Mouse (Mus musculus): ENCODE measurements at regions not wholly inside any gene's neighbourhood (a gene's known extent, or its start where the extent isn't known, plus 50 kb on each side); places are given as distances from the start of the nearest gene placed in this dataset.
"Not testable (repeated sequence)": the region's sequence is repeated elsewhere in the genome, so short reads cannot be mapped to it uniquely, and the experiment has no call there.

- no peak for DNase-seq (ENCODE audit: low read depth in 1 of 2, low spot score in 2 of 2)
Measured at GRCm38 (mm10) chr6:117670792-117671525, 170.0 kb upstream of the Zfp637 start.

DNA sequence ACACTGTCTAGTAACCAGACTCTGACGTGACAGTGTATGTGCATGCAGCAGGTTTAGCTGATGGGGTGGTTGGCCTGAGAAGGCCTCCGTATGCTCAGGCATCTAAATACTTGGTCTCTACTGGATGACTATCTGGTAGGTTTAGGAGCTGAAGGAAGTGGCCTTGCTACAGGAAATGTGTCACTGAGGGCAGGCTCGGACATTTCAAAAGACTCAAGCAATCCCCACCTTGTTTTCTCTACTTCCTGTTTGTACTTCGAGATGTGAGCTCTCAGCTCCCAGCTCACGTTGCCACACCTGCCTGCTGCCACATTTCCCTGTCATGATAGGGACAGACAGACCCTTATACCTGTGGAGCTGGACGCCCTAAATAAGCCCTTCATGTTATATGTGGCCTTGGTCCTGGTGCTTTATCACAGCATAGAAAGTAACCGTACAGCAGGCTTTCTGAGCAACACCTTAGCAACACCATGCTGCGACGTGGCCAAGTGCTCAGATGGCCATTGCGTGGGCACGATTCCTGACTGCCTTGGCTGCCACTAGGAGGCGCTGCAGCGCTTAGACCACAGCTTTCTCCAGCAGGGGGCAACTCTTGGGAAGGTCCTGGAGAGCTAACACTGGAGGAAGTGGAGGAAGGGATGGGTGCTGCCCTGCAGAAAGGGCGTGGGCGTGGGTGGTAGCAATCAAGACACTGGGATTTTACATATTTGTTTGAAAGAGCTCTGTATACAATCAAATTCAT lies 165.8 kb upstream of the Zfp637 start:
- no peak for DNase-seq (ENCODE audit: low read depth in 1 of 2, low spot score in 2 of 2)

- no peak for DNase-seq (ENCODE audit: low read depth in 1 of 2, low spot score in 2 of 2)
Measured at GRCm38 (mm10) chr6:117676064-117676821, 164.7 kb upstream of the Zfp637 start.

- DNase-seq (ENCODE audit: low read depth in 1 of 2, low spot score in 2 of 2) = no peak
Measured at GRCm38 (mm10) chr6:117677062-117677461, 163.9 kb upstream of the Zfp637 start.

GRCm38 (mm10) chr6:117677821-117678220 lies 163.2 kb upstream of the Zfp637 start:
- DNase-seq (ENCODE audit: low read depth in 1 of 2, low spot score in 2 of 2) = no peak

GRCm38 (mm10) chr6:117678276-117678675 lies 162.7 kb upstream of the Zfp637 start:
- no peak for DNase-seq (ENCODE audit: low read depth in 1 of 2, low spot score in 2 of 2)

DNA sequence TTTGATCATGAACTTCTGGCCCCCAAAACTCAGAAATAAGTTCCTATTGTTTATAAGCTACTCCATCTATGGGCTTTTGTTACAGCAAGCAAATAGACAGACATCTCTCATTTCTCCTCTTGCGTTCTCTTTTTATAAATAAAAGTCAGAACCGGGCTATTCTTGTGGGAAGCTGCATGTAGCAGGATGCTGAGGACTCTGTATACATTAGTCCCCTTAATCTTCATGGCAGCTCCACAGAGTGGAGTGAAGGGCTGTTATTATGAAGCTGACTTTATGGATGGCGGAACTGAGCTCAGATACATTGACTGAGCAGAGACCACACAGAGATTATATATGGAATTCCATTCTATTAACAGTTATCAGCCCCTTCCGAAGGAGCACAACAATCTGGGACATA lies 162.1 kb upstream of the Zfp637 start:
- no peak for DNase-seq (ENCODE audit: low read depth in 1 of 2, low spot score in 2 of 2)

DNA sequence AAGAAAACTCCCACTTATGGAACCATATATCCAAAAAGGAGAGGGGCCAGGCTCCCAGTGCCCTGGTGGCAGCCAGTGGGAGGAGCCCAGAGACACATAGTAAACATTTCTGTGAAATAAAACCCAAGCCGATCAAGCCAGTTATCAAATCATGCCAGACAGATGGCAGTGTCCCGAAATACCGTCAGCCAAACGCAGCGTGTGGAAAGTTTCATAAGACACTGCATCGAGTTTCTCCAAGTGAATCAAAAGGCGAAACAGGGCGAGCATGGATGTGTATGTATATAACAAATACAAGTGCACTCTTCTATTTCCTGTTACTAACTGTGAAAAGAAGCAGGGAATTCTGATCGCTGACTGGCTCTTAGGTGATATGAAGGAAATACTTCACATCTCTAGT lies 154.8 kb upstream of the Zfp637 start:
- no peak for DNase-seq (ENCODE audit: low read depth in 1 of 2, low spot score in 2 of 2)

- no peak for DNase-seq (ENCODE audit: low read depth in 1 of 2, low spot score in 2 of 2)
Measured at GRCm38 (mm10) chr6:117687045-117687444, 153.9 kb upstream of the Zfp637 start.

GRCm38 (mm10) chr6:117688664-117689178 lies 152.3 kb upstream of the Zfp637 start:
- no peak for DNase-seq (ENCODE audit: low read depth in 1 of 2, low spot score in 2 of 2)

GRCm38 (mm10) chr6:117700286-117700685 lies 140.7 kb upstream of the Zfp637 start:
- DNase-seq (ENCODE audit: low read depth in 1 of 2, low spot score in 2 of 2) = no peak

GRCm38 (mm10) chr6:117701547-117701946 lies 139.4 kb upstream of the Zfp637 start:
- no peak for DNase-seq (ENCODE audit: low read depth in 1 of 2, low spot score in 2 of 2)

DNA sequence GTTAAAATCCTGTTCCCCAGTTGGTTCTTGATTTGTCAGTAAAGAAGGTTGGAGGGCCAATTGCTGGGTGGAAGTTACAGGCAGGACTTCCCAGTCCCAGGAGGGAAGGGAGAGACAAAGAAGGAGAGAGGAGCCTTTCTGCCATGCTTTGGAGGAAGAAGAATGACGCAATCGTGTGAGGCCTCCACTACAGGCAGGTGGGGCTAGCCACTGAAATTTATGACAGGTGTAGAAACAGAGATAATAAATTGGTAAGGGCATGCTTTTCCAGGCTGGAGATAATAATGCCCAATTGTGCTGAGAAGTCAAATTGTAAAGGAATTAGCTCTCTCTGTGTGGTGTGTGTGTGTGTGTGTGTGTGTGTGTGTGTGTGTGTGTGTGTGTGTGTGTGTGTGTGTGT lies 135.0 kb upstream of the Zfp637 start:
- DNase-seq (ENCODE audit: low read depth in 1 of 2, low spot score in 2 of 2) = no peak

GRCm38 (mm10) chr6:117709212-117709611 lies 131.8 kb upstream of the Zfp637 start:
- no peak for DNase-seq (ENCODE audit: low read depth in 1 of 2, low spot score in 2 of 2)

GRCm38 (mm10) chr6:117715056-117715777 lies 125.8 kb upstream of the Zfp637 start:
- DNase-seq (ENCODE audit: low read depth in 1 of 2, low spot score in 2 of 2) = no peak

- DNase-seq (ENCODE audit: low read depth in 1 of 2, low spot score in 2 of 2) = not testable (repeated sequence)
Measured at GRCm38 (mm10) chr6:117716422-117716821, 124.6 kb upstream of the Zfp637 start.

DNA sequence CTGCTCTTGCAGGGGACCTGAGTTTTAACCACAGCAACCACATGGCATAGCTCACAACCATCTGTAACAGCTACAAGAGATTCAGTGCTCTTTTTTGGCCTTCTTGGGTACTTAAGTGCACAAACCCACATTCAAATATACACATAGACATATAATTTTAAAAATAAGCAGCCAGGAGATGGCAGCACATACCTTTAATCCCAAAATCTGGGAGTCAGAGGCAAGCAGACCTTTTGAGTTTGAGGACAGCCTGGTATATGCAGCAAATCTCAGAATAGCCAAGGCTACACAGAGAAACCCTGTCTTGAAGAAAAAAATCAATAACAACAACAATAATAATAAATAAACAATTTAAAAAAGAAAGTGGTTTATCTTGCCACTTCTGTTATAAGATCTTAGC lies 88.6 kb upstream of the Zfp637 start:
- DNase-seq (ENCODE audit: low read depth in 1 of 2, low spot score in 2 of 2) = not testable (repeated sequence)

- not testable (repeated sequence) for DNase-seq (ENCODE audit: low read depth in 1 of 2, low spot score in 2 of 2)
Measured at GRCm38 (mm10) chr6:117755682-117756081, 85.3 kb upstream of the Zfp637 start.

DNA sequence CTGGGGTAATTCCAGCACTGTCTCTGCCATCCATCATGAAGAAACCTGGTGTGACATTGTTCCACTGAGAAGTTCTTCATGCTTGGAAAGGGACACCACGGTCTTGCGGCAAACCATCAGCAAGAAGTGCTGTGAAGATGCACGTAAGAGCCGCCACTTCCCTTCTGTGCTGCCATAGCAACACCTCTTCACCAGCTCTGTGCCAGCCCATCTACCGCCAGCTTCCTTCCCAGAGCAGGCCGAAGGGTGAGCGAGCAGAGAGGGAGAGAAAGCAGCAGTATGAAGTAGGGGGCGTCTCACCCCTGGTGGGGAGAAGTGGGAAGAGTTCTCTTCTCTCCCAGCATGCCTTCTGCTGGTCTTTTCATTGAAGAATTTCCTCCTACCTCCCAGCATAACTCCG lies 84.8 kb upstream of the Zfp637 start:
- DNase-seq (ENCODE audit: low read depth in 1 of 2, low spot score in 2 of 2) = no peak

GRCm38 (mm10) chr6:117758516-117758915 lies 82.5 kb upstream of the Zfp637 start:
- DNase-seq (ENCODE audit: low read depth in 1 of 2, low spot score in 2 of 2) = not testable (repeated sequence)

GRCm38 (mm10) chr6:117771506-117771905 lies 69.5 kb upstream of the Zfp637 start:
- no peak for DNase-seq (ENCODE audit: low read depth in 1 of 2, low spot score in 2 of 2)

Measured in monocyte, adult 2 months (primary cell).